Mouse (Mus musculus): ENCODE measurements around the gene Gm19345. TPM values are rescaled to one million over a fixed set of nuclear protein-coding genes. Genes with fewer than 3 reads are reported as not detected.

The Gm19345 gene
- polyA plus RNA-seq, 1 experiment from 2014 or later: not detected

DNA sequence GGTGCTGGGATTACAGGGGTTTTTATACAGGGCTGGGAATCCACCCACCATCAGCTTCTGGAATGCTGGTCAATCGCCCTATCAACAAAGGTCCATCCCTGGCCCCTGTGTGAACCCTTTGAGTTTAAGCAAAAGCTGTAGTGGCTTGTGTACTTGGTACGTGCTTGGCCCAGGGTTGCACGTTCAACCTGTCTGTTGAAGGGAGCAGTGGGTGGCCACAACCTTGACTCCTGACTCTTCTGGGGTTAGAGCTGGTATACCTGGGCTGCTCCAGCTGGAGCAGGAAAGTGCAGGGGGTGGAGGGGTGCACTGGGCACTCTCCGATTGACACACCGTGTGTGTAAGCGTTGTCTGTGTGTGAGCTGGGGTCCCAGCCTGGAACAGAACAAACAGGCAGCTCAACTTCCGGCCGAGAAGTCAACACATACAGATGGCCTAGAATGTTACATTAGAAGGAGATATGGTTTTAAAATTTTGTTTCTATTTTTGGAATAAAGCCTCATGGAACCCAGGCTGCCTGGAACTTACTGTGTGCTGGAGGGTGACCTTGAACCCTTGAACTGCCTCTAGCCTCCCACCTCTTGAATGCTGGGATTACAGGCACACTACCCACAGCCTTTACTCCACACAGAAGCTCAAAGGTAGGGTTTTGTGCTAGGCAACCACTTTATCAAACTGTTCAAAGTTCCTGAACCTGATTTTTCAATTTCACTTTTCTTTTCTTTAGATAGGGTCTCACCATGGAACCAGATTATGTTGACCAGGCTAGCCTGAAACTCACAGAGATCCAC lies 13.6 kb downstream of the Gm19345 start:
- H3K36me3 ChIP-seq (ENCODE audit: control insufficient read depth, insufficient read depth, low read length): no peaks in the 10 kb centered on the region
- 66% methylated on average over 8 of the region's 8 CpGs for WGBS
- no peak overlapping the region for H3K4me3 ChIP-seq (ENCODE audit: control insufficient read depth in 1 of 2, insufficient read depth in 1 of 2, low read depth in 1 of 2, low read length in 2 of 2)
- no peak overlapping the region for H3K9ac ChIP-seq (ENCODE audit: low read length)
- no peaks in the 10 kb centered on the region for H3K9me3 ChIP-seq (ENCODE audit: control insufficient read depth, low read length)
- H3K27me3 ChIP-seq (ENCODE audit: control insufficient read depth, insufficient read depth, low read length): no peaks in the 10 kb centered on the region
- H3K4me1 ChIP-seq (ENCODE audit: control insufficient read depth in 2 of 2, insufficient read depth in 2 of 2, low read length in 2 of 2): peaks cover 4 to 5% of the 10 kb centered on the region in 2 experiments; a peak in 3 of 4 replicates
- no peak overlapping the region for H3K27ac ChIP-seq (replicated peaks in 1 of 2; ENCODE audit: control insufficient read depth in 1 of 2, insufficient read depth in 1 of 2, low read depth in 2 of 2, low read length in 2 of 2)
- no peak overlapping the region for H3K4me2 ChIP-seq (ENCODE audit: low read length)
- ATAC-seq (ENCODE audit: insufficient number of reproducible peaks, insufficient read depth, low FRiP score, low read depth): no peak

DNA sequence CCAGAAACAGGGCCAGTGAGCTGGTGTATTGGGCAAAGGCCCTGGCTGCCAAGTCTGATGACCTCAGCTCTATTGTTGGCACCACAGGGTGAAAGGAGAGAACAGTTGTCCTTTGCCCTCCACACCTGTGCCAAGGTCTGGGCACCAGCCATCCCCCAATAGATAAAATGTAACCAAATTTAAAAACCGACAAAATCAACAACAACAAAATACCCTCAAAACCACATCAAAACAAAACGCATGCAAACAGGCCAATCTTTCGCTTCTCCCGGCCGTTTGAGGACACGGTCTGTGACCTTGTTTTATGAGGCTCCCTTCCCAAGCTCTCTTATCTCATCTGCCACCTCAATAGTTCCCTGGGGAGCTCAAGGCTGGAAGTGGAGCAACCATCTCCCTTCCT lies 14.7 kb downstream of the Gm19345 start:
- H3K9ac ChIP-seq (ENCODE audit: low read length): no peak overlapping the region
- H3K4me1 ChIP-seq (ENCODE audit: control insufficient read depth in 2 of 2, insufficient read depth in 2 of 2, low read length in 2 of 2): peaks cover 6 to 8% of the 10 kb centered on the region in 2 experiments; a peak in 3 of 4 replicates
- H3K27me3 ChIP-seq (ENCODE audit: control insufficient read depth, insufficient read depth, low read length): no peaks in the 10 kb centered on the region
- H3K36me3 ChIP-seq (ENCODE audit: control insufficient read depth, insufficient read depth, low read length): no peaks in the 10 kb centered on the region
- 72% methylated on average over 6 of the region's 6 CpGs for WGBS
- no peak for ATAC-seq (ENCODE audit: insufficient number of reproducible peaks, insufficient read depth, low FRiP score, low read depth)
- no peak overlapping the region for H3K4me2 ChIP-seq (ENCODE audit: low read length)
- no peak overlapping the region for H3K27ac ChIP-seq (replicated peaks in 1 of 2; ENCODE audit: control insufficient read depth in 1 of 2, insufficient read depth in 1 of 2, low read depth in 2 of 2, low read length in 2 of 2)
- H3K4me3 ChIP-seq (ENCODE audit: control insufficient read depth in 1 of 2, insufficient read depth in 1 of 2, low read depth in 1 of 2, low read length in 2 of 2): no peak overlapping the region
- no peaks in the 10 kb centered on the region for H3K9me3 ChIP-seq (ENCODE audit: control insufficient read depth, low read length)

DNA sequence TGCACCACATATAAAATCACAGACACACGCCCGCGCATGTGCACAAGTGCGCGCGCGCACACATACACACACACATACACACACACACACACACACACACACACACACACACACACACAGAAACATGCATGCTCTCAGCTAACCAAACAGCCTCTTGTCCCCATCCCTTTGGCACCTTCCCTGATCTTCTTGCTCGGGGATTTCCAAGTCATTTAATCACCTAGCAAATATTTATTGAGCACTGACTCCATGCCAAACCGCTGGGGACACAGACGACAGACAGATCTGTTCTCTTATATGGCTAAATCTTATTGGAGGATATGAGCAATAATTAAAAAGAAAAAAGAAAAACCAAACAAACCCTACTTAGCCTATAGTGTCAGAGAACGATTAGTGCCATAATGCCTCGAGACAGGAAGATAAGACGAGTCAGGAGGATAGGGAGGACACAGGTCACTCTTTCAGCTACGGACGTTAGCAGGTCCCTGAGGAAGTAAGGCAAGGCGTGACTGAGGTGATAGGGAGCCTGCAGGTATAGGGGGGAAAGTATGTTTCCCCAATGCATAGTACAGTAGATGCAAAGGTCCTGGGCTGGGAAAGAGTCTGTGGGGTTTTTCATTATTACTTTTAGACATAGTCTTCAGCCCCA lies 16.1 kb downstream of the Gm19345 start:
- Histone ChIP-seq H3K4me1 (ENCODE audit: control insufficient read depth in 2 of 2, insufficient read depth in 2 of 2, low read length in 2 of 2) (peaks cover 8 to 9% of the 10 kb centered on the region in 2 experiments; a peak in 3 of 4 replicates), H3K9me3 (ENCODE audit: control insufficient read depth, low read length) (no peaks in the 10 kb centered on the region), H3K36me3 (ENCODE audit: control insufficient read depth, insufficient read depth, low read length) (no peaks in the 10 kb centered on the region), H3K4me2 (ENCODE audit: low read length) (no peak overlapping the region), H3K27me3 (ENCODE audit: control insufficient read depth, insufficient read depth, low read length) (no peaks in the 10 kb centered on the region), H3K27ac (replicated peaks in 1 of 2; ENCODE audit: control insufficient read depth in 1 of 2, insufficient read depth in 1 of 2, low read depth in 2 of 2, low read length in 2 of 2) (no peak overlapping the region), H3K4me3 (ENCODE audit: control insufficient read depth in 1 of 2, insufficient read depth in 1 of 2, low read depth in 1 of 2, low read length in 2 of 2) (no peak overlapping the region), H3K9ac (ENCODE audit: low read length) (no peak overlapping the region)
- WGBS: 79% methylated on average over 16 of the region's 16 CpGs
- no peak for ATAC-seq (ENCODE audit: insufficient number of reproducible peaks, insufficient read depth, low FRiP score, low read depth)

DNA sequence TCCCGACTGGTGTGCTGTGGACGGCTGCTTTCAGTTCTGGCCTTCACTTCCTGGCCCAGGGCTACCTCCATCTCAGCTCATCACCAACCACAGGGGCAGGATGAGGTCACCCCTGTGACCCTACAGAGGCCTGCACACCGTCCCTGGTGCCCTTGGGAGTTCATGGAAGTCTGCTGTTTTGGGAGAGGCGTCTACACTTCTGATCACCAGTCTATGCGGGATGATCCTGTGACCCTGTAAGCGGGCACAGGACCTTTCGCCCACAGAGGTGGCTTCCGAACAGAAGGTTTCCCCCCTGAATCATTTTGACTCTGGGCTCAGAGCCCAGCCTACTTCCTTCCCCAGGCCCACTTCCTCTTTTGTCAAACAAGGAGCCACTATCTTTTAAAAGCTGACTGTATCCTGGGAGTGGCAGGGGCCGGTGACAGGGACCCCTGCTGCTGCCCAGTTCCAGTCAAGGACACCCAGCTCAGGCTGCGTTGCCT lies 19.4 kb downstream of the Gm19345 start:
- Histone ChIP-seq H3K4me1 (ENCODE audit: control insufficient read depth in 2 of 2, insufficient read depth in 2 of 2, low read length in 2 of 2) (peaks cover 3 to 4% of the 10 kb centered on the region in 2 experiments; a peak in 1 of 4 replicates), H3K36me3 (ENCODE audit: control insufficient read depth, insufficient read depth, low read length) (no peaks in the 10 kb centered on the region), H3K9ac (ENCODE audit: low read length) (no peak overlapping the region), H3K27ac (replicated peaks in 1 of 2; ENCODE audit: control insufficient read depth in 1 of 2, insufficient read depth in 1 of 2, low read depth in 2 of 2, low read length in 2 of 2) (no peak overlapping the region), H3K4me3 (ENCODE audit: control insufficient read depth in 1 of 2, insufficient read depth in 1 of 2, low read depth in 1 of 2, low read length in 2 of 2) (no peak overlapping the region), H3K4me2 (ENCODE audit: low read length) (no peak overlapping the region), H3K9me3 (ENCODE audit: control insufficient read depth, low read length) (no peaks in the 10 kb centered on the region), H3K27me3 (ENCODE audit: control insufficient read depth, insufficient read depth, low read length) (no peaks in the 10 kb centered on the region)
- WGBS: 51% methylated on average over 10 of the region's 10 CpGs
- 0 out of 2 replicates have a peak, but pooled peaks have one; percentile 14 for ATAC-seq (ENCODE audit: insufficient number of reproducible peaks, insufficient read depth, low FRiP score, low read depth)

DNA sequence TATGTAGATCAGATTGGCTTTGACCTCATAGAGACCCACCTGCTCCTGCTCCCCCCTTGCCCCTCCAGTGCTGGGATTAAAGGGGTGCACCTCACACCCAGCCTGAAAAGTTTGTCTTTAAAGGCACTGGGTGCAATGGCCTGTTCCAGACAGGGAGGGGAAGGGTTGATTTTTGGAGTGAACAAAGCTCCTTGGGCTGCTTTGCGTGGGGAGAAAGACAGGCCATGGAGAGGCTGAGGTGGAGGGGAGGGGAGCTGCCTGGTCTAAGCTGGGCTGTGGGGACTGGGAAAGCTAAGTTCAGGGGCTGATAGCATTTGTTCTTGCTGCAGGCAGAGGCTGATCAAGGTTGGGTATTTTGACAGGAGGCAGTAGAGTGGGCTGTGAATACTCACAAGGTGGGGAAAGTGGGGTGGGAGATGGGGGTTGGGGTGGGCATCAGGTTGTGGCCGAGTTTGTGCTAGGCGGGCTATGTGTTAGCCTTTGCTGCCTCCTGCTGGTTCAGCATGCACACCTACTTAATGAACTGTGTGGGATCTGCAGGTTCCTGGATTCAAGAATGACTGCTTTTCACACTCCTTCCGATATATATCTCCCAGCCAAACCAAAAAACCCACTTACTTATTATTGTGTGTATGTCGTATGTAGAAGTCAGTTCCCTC lies 20.3 kb downstream of the Gm19345 start:
- Histone ChIP-seq H3K9ac (ENCODE audit: low read length) (no peak overlapping the region), H3K4me1 (ENCODE audit: control insufficient read depth in 2 of 2, insufficient read depth in 2 of 2, low read length in 2 of 2) (peaks cover 3 to 4% of the 10 kb centered on the region in 2 experiments; a peak in 1 of 4 replicates), H3K36me3 (ENCODE audit: control insufficient read depth, insufficient read depth, low read length) (no peaks in the 10 kb centered on the region), H3K4me2 (ENCODE audit: low read length) (no peak overlapping the region), H3K27ac (replicated peaks in 1 of 2; ENCODE audit: control insufficient read depth in 1 of 2, insufficient read depth in 1 of 2, low read depth in 2 of 2, low read length in 2 of 2) (no peak overlapping the region), H3K4me3 (ENCODE audit: control insufficient read depth in 1 of 2, insufficient read depth in 1 of 2, low read depth in 1 of 2, low read length in 2 of 2) (no peak overlapping the region), H3K27me3 (ENCODE audit: control insufficient read depth, insufficient read depth, low read length) (no peaks in the 10 kb centered on the region), H3K9me3 (ENCODE audit: control insufficient read depth, low read length) (no peaks in the 10 kb centered on the region)
- no peak for ATAC-seq (ENCODE audit: insufficient number of reproducible peaks, insufficient read depth, low FRiP score, low read depth)
- WGBS: 28% methylated on average over 5 of the region's 5 CpGs

DNA sequence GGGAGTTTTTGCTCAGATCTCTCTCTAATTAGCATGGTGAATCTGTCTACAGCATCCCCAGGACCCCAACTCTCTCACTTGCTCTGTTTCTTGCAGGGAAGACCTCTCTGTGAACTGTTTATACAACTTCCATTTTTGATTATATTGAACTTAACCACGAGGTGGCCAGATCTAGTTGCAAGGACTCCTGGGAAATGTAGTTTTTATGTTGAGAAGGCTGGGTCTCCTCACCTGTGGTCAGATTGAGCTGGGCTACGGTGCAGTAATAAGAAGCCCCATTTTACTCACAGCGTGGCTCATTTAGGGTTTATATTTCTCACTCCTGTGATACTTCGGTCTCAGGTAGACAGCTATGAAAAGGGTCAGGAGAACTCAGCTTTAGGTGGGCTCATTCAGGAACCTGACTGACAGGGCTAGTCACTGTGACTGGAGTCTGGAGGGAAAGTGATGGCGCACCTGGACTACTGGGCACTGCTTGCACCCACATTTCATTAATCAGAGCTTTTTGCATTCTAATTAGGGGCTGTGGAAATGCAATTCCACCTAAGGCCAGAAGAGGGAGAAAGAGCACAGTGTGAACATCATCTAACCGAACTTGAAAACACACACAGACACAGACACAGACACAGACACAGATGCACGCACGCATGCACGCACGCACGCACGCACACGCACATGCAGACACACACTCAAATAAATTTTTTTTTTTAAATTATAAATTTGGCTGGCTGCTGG lies 24.3 kb downstream of the Gm19345 start:
- H3K27ac ChIP-seq (replicated peaks in 1 of 2; ENCODE audit: control insufficient read depth in 1 of 2, insufficient read depth in 1 of 2, low read depth in 2 of 2, low read length in 2 of 2): no peak overlapping the region
- no peak for ATAC-seq (ENCODE audit: insufficient number of reproducible peaks, insufficient read depth, low FRiP score, low read depth)
- WGBS: 41% methylated on average over 13 of the region's 13 CpGs

More for the DNA sequence above, 24.3 kb downstream of the Gm19345 start:
- Histone ChIP-seq H3K4me1 (ENCODE audit: control insufficient read depth in 2 of 2, insufficient read depth in 2 of 2, low read length in 2 of 2) (peaks cover under 1 to 3% of the 10 kb centered on the region in 2 experiments; a peak in 1 of 4 replicates), H3K36me3 (ENCODE audit: control insufficient read depth, insufficient read depth, low read length) (no peaks in the 10 kb centered on the region), H3K27me3 (ENCODE audit: control insufficient read depth, insufficient read depth, low read length) (no peaks in the 10 kb centered on the region), H3K4me3 (ENCODE audit: control insufficient read depth in 1 of 2, insufficient read depth in 1 of 2, low read depth in 1 of 2, low read length in 2 of 2) (no peak overlapping the region), H3K4me2 (ENCODE audit: low read length) (no peak overlapping the region), H3K9me3 (ENCODE audit: control insufficient read depth, low read length) (no peaks in the 10 kb centered on the region), H3K9ac (ENCODE audit: low read length) (no peak overlapping the region)

Data from heart, embryonic 14.5 days (tissue).